Mouse (Mus musculus): ENCODE measurements around the gene Ksr1. TPM values are rescaled to one million over a fixed set of nuclear protein-coding genes. Genes with fewer than 3 reads are reported as not detected.

Ksr1 gene
- polyA plus RNA-seq, 1 experiment from 2014 or later, result 3.8 TPM

GRCm38 (mm10) chr11:79073583-79073982, 72.6 kb downstream of the Ksr1 start:
- 72% methylated on average over 4 of the region's 4 CpGs for WGBS

GRCm38 (mm10) chr11:79072108-79072507, 74.1 kb downstream of the Ksr1 start:
- Histone ChIP-seq H3K36me3 (ENCODE audit: control insufficient read depth, insufficient read depth, low read length) (no peaks in the 10 kb centered on the region), H3K27me3 (ENCODE audit: control insufficient read depth, insufficient read depth, low read length) (no peaks in the 10 kb centered on the region), H3K4me2 (replicated peaks; ENCODE audit: low read depth, low read length) (no peak overlapping the region), H3K4me3 (ENCODE audit: low read depth, low read length) (no peak overlapping the region), H3K9ac (replicated peaks; ENCODE audit: low read depth, low read length) (no peak overlapping the region), H3K9me3 (ENCODE audit: control insufficient read depth, low read depth, low read length) (no peaks in the 10 kb centered on the region), H3K4me1 (ENCODE audit: control insufficient read depth, insufficient read depth, low read length) (0 out of 2 replicates have a peak, but pooled peaks cover 5% of the 10 kb centered on the region), H3K27ac (ENCODE audit: low read length) (no peak overlapping the region)
- WGBS, result 88% methylated on average over 8 of the region's 8 CpGs
- ATAC-seq (ENCODE audit: insufficient number of reproducible peaks, insufficient read depth, low FRiP score, low read depth), result no peak

More at GRCm38 (mm10) chr11:79073583-79073982, 72.6 kb downstream of the Ksr1 start:
- Histone ChIP-seq H3K36me3 (ENCODE audit: control insufficient read depth, insufficient read depth, low read length) (no peaks in the 10 kb centered on the region), H3K27me3 (ENCODE audit: control insufficient read depth, insufficient read depth, low read length) (no peaks in the 10 kb centered on the region), H3K27ac (ENCODE audit: low read length) (no peak overlapping the region), H3K4me1 (ENCODE audit: control insufficient read depth, insufficient read depth, low read length) (0 out of 2 replicates have a peak, but pooled peaks cover 5% of the 10 kb centered on the region), H3K9me3 (ENCODE audit: control insufficient read depth, low read depth, low read length) (no peaks in the 10 kb centered on the region), H3K4me3 (ENCODE audit: low read depth, low read length) (no peak overlapping the region), H3K9ac (replicated peaks; ENCODE audit: low read depth, low read length) (no peak overlapping the region), H3K4me2 (replicated peaks; ENCODE audit: low read depth, low read length) (no peak overlapping the region)
- ATAC-seq (ENCODE audit: insufficient number of reproducible peaks, insufficient read depth, low FRiP score, low read depth), result no peak

- Histone ChIP-seq H3K27ac (ENCODE audit: low read length) (no peak overlapping the region), H3K27me3 (ENCODE audit: control insufficient read depth, insufficient read depth, low read length) (no peaks in the 10 kb centered on the region), H3K4me1 (ENCODE audit: control insufficient read depth, insufficient read depth, low read length) (0 out of 2 replicates have a peak, but pooled peaks cover 5% of the 10 kb centered on the region), H3K9me3 (ENCODE audit: control insufficient read depth, low read depth, low read length) (no peaks in the 10 kb centered on the region), H3K36me3 (ENCODE audit: control insufficient read depth, insufficient read depth, low read length) (no peaks in the 10 kb centered on the region), H3K4me3 (ENCODE audit: low read depth, low read length) (no peak overlapping the region), H3K4me2 (replicated peaks; ENCODE audit: low read depth, low read length) (no peak overlapping the region), H3K9ac (replicated peaks; ENCODE audit: low read depth, low read length) (no peak overlapping the region)
- 84% methylated on average over 7 of the region's 7 CpGs for WGBS
- ATAC-seq (ENCODE audit: insufficient number of reproducible peaks, insufficient read depth, low FRiP score, low read depth), result peak; percentile 76; the same call in 1 of the 2 replicates
Observed at GRCm38 (mm10) chr11:79071082-79071972, 74.9 kb downstream of the Ksr1 start.

- Histone ChIP-seq H3K4me3 (ENCODE audit: low read depth, low read length) (no peak overlapping the region), H3K36me3 (ENCODE audit: control insufficient read depth, insufficient read depth, low read length) (no peaks in the 10 kb centered on the region), H3K4me2 (replicated peaks; ENCODE audit: low read depth, low read length) (no peak overlapping the region), H3K27me3 (ENCODE audit: control insufficient read depth, insufficient read depth, low read length) (no peaks in the 10 kb centered on the region), H3K27ac (ENCODE audit: low read length) (no peak overlapping the region), H3K4me1 (ENCODE audit: control insufficient read depth, insufficient read depth, low read length) (peaks cover 18% of the 10 kb centered on the region; the same call in 1 of the 2 replicates), H3K9me3 (ENCODE audit: control insufficient read depth, low read depth, low read length) (no peaks in the 10 kb centered on the region), H3K9ac (replicated peaks; ENCODE audit: low read depth, low read length) (no peak overlapping the region)
- WGBS, result 29% methylated on average over 9 of the region's 10 CpGs
- ATAC-seq (ENCODE audit: insufficient number of reproducible peaks, insufficient read depth, low FRiP score, low read depth), result peak; percentile 43; the same call in 1 of the 2 replicates
Observed at GRCm38 (mm10) chr11:79069453-79070153, 76.6 kb downstream of the Ksr1 start.

GRCm38 (mm10) chr11:79067172-79067571, 79.0 kb downstream of the Ksr1 start:
- H3K4me2 ChIP-seq (replicated peaks; ENCODE audit: low read depth, low read length), result no peak overlapping the region
- H3K4me3 ChIP-seq (ENCODE audit: low read depth, low read length), result no peak overlapping the region
- no peaks in the 10 kb centered on the region for H3K9me3 ChIP-seq (ENCODE audit: control insufficient read depth, low read depth, low read length)
- ATAC-seq (ENCODE audit: insufficient number of reproducible peaks, insufficient read depth, low FRiP score, low read depth), result no peak
- H3K36me3 ChIP-seq (ENCODE audit: control insufficient read depth, insufficient read depth, low read length), result no peaks in the 10 kb centered on the region
- no peaks in the 10 kb centered on the region for H3K27me3 ChIP-seq (ENCODE audit: control insufficient read depth, insufficient read depth, low read length)
- 88% methylated on average over 4 of the region's 4 CpGs for WGBS
- no peak overlapping the region for H3K9ac ChIP-seq (replicated peaks; ENCODE audit: low read depth, low read length)
- H3K4me1 ChIP-seq (ENCODE audit: control insufficient read depth, insufficient read depth, low read length), result peaks cover 16% of the 10 kb centered on the region; the same call in 1 of the 2 replicates
- no peak overlapping the region for H3K27ac ChIP-seq (ENCODE audit: low read length)

GRCm38 (mm10) chr11:79066191-79066530, 80.0 kb downstream of the Ksr1 start:
- Histone ChIP-seq H3K9ac (replicated peaks; ENCODE audit: low read depth, low read length) (no peak overlapping the region), H3K9me3 (ENCODE audit: control insufficient read depth, low read depth, low read length) (no peaks in the 10 kb centered on the region), H3K36me3 (ENCODE audit: control insufficient read depth, insufficient read depth, low read length) (no peaks in the 10 kb centered on the region), H3K27me3 (ENCODE audit: control insufficient read depth, insufficient read depth, low read length) (no peaks in the 10 kb centered on the region), H3K27ac (ENCODE audit: low read length) (peak overlapping the region; percentile 63; the same call in 1 of the 2 replicates), H3K4me2 (replicated peaks; ENCODE audit: low read depth, low read length) (no peak overlapping the region), H3K4me3 (ENCODE audit: low read depth, low read length) (no peak overlapping the region), H3K4me1 (ENCODE audit: control insufficient read depth, insufficient read depth, low read length) (peaks cover 16% of the 10 kb centered on the region; the same call in 1 of the 2 replicates)
- ATAC-seq (ENCODE audit: insufficient number of reproducible peaks, insufficient read depth, low FRiP score, low read depth), result no peak
- 92% methylated on average over 2 of the region's 2 CpGs for WGBS

GRCm38 (mm10) chr11:79065463-79066190, 80.6 kb downstream of the Ksr1 start:
- Histone ChIP-seq H3K4me1 (ENCODE audit: control insufficient read depth, insufficient read depth, low read length) (peaks cover 16% of the 10 kb centered on the region; the same call in 1 of the 2 replicates), H3K4me3 (ENCODE audit: low read depth, low read length) (no peak overlapping the region), H3K9ac (replicated peaks; ENCODE audit: low read depth, low read length) (no peak overlapping the region), H3K27me3 (ENCODE audit: control insufficient read depth, insufficient read depth, low read length) (no peaks in the 10 kb centered on the region), H3K27ac (ENCODE audit: low read length) (peak overlapping the region; percentile 63; the same call in 1 of the 2 replicates), H3K36me3 (ENCODE audit: control insufficient read depth, insufficient read depth, low read length) (no peaks in the 10 kb centered on the region), H3K9me3 (ENCODE audit: control insufficient read depth, low read depth, low read length) (no peaks in the 10 kb centered on the region), H3K4me2 (replicated peaks; ENCODE audit: low read depth, low read length) (no peak overlapping the region)
- WGBS, result 53% methylated on average over 11 of the region's 11 CpGs
- ATAC-seq (ENCODE audit: insufficient number of reproducible peaks, insufficient read depth, low FRiP score, low read depth), result peak; percentile 25; the same call in 1 of the 2 replicates

- H3K4me2 ChIP-seq (replicated peaks; ENCODE audit: low read depth, low read length), result no peak overlapping the region
- no peaks in the 10 kb centered on the region for H3K9me3 ChIP-seq (ENCODE audit: control insufficient read depth, low read depth, low read length)
- H3K27me3 ChIP-seq (ENCODE audit: control insufficient read depth, insufficient read depth, low read length), result no peaks in the 10 kb centered on the region
- no peak for ATAC-seq (ENCODE audit: insufficient number of reproducible peaks, insufficient read depth, low FRiP score, low read depth)
- peaks cover 13% of the 10 kb centered on the region; the same call in 1 of the 2 replicates for H3K4me1 ChIP-seq (ENCODE audit: control insufficient read depth, insufficient read depth, low read length)
- H3K27ac ChIP-seq (ENCODE audit: low read length), result no peak overlapping the region
- H3K9ac ChIP-seq (replicated peaks; ENCODE audit: low read depth, low read length), result no peak overlapping the region
- H3K4me3 ChIP-seq (ENCODE audit: low read depth, low read length), result no peak overlapping the region
- 62% methylated on average over 8 of the region's 8 CpGs for WGBS
- H3K36me3 ChIP-seq (ENCODE audit: control insufficient read depth, insufficient read depth, low read length), result no peaks in the 10 kb centered on the region
Observed at GRCm38 (mm10) chr11:79064311-79064710, 81.9 kb downstream of the Ksr1 start.

Measured in stomach, embryonic 14.5 days (tissue).